Mouse (Mus musculus): ENCODE data around the gene Trim21. TPM values are rescaled to one million over a fixed set of nuclear protein-coding genes. Genes with fewer than 3 reads are reported as not detected.

The Trim21 gene
- polyA plus RNA-seq, 1 experiment from 2014 or later, result 0.76 TPM

- no peak for DNase-seq (ENCODE audit: low spot score)
- TF ChIP-seq CTCF (IDR thresholded peaks at IDR 0.05), result no peak
- TF ChIP-seq EP300 (IDR thresholded peaks at IDR 0.05), result no peak
- H3K4me3 ChIP-seq (ENCODE audit: low read depth, low read length), result no peak within 1 kb of the TSS
- H3K4me2 ChIP-seq (replicated peaks; ENCODE audit: low read depth, low read length), result no peak within 1 kb of the TSS
- no peak for ATAC-seq
- H3K36me3 ChIP-seq (ENCODE audit: insufficient read depth, low read length), result no peaks in the 10 kb centered on the region
- no peaks in the 10 kb centered on the region for H3K9me3 ChIP-seq (ENCODE audit: low read length)
- H3K4me1 ChIP-seq (ENCODE audit: insufficient read depth, low read depth, low read length), result no peaks in the 10 kb centered on the region
- no peak within 1 kb of the TSS for H3K27ac ChIP-seq (ENCODE audit: low read length)
- H3K27me3 ChIP-seq (replicated peaks; ENCODE audit: insufficient read depth, low read length), result no peaks in the 10 kb centered on the region
- WGBS, result 82% methylated on average over 8 of the region's 8 CpGs
- H3K9ac ChIP-seq (replicated peaks; ENCODE audit: low read depth), result no peak within 1 kb of the TSS
These were observed 5.9 kb upstream of the Trim21 start, which contains the start of gene Olfr550 for GRCm38 (mm10) chr7:102571142-102571541. TSS of gene Olfr550 (plus strand) at chr7:102571442.

- H3K4me2 ChIP-seq (replicated peaks; ENCODE audit: low read depth, low read length), result no peak overlapping the region
- H3K27ac ChIP-seq (ENCODE audit: low read length), result no peak overlapping the region
- 79% methylated on average over 4 of the region's 4 CpGs for WGBS
- no peaks in the 10 kb centered on the region for H3K9me3 ChIP-seq (ENCODE audit: low read length)
- H3K36me3 ChIP-seq (ENCODE audit: insufficient read depth, low read length), result 0 out of 2 replicates have a peak, but pooled peaks cover 9% of the 10 kb centered on the region
- DNase-seq (ENCODE audit: low spot score), result no peak
- H3K9ac ChIP-seq (replicated peaks; ENCODE audit: low read depth), result no peak overlapping the region
- no peak for ATAC-seq
- no peak for TF ChIP-seq EP300 (IDR thresholded peaks at IDR 0.05)
- TF ChIP-seq CTCF (IDR thresholded peaks at IDR 0.05), result peak; percentile 35
- no peaks in the 10 kb centered on the region for H3K27me3 ChIP-seq (replicated peaks; ENCODE audit: insufficient read depth, low read length)
- H3K4me3 ChIP-seq (ENCODE audit: low read depth, low read length), result no peak overlapping the region
- H3K4me1 ChIP-seq (ENCODE audit: insufficient read depth, low read depth, low read length), result no peaks in the 10 kb centered on the region; the same call in none of the 2 replicates
These were observed 933 bp upstream of the Trim21 start for GRCm38 (mm10) chr7:102566219-102566618.

- Histone ChIP-seq H3K4me2 (replicated peaks; ENCODE audit: low read depth, low read length) (no peak overlapping the region), H3K27me3 (replicated peaks; ENCODE audit: insufficient read depth, low read length) (no peaks in the 10 kb centered on the region), H3K4me3 (ENCODE audit: low read depth, low read length) (no peak overlapping the region), H3K9ac (replicated peaks; ENCODE audit: low read depth) (no peak overlapping the region), H3K27ac (ENCODE audit: low read length) (no peak overlapping the region), H3K4me1 (ENCODE audit: insufficient read depth, low read depth, low read length) (no peaks in the 10 kb centered on the region), H3K9me3 (ENCODE audit: low read length) (no peaks in the 10 kb centered on the region), H3K36me3 (ENCODE audit: insufficient read depth, low read length) (no peaks in the 10 kb centered on the region)
- TF ChIP-seq CTCF (IDR thresholded peaks at IDR 0.05) (no peak), EP300 (IDR thresholded peaks at IDR 0.05) (no peak)
- WGBS, result 72% methylated on average over 3 of the region's 3 CpGs
- DNase-seq (ENCODE audit: low spot score) (no peak), ATAC-seq (no peak)
These were observed 12.0 kb downstream of the Trim21 start for GRCm38 (mm10) chr7:102553279-102553678.

GRCm38 (mm10) chr7:102549570-102549969 lies 15.7 kb downstream of the Trim21 start, which contains the start of gene Olfr549:
TSS of gene Olfr549 (plus strand) at chr7:102549870.
- no peak for DNase-seq (ENCODE audit: low spot score)
- 82% methylated on average over 3 of the region's 3 CpGs for WGBS
- Histone ChIP-seq H3K27ac (ENCODE audit: low read length) (no peak within 1 kb of the TSS), H3K9ac (replicated peaks; ENCODE audit: low read depth) (no peak within 1 kb of the TSS), H3K27me3 (replicated peaks; ENCODE audit: insufficient read depth, low read length) (no peaks in the 10 kb centered on the region), H3K4me2 (replicated peaks; ENCODE audit: low read depth, low read length) (no peak within 1 kb of the TSS), H3K4me1 (ENCODE audit: insufficient read depth, low read depth, low read length) (no peaks in the 10 kb centered on the region), H3K4me3 (ENCODE audit: low read depth, low read length) (no peak within 1 kb of the TSS), H3K9me3 (ENCODE audit: low read length) (no peaks in the 10 kb centered on the region), H3K36me3 (ENCODE audit: insufficient read depth, low read length) (no peaks in the 10 kb centered on the region)
- TF ChIP-seq EP300 (IDR thresholded peaks at IDR 0.05), result no peak
- TF ChIP-seq CTCF (IDR thresholded peaks at IDR 0.05), result no peak
- no peak for ATAC-seq

- ATAC-seq, result no peak
These were observed 24.0 kb downstream of the Trim21 start for GRCm38 (mm10) chr7:102541251-102541650.

GRCm38 (mm10) chr7:102540596-102540995 lies 24.7 kb downstream of the Trim21 start, which contains the start of gene Olfr548-ps1:
TSS of gene Olfr548-ps1 (plus strand) at chr7:102540896.
- no peak for TF ChIP-seq EP300 (IDR thresholded peaks at IDR 0.05)
- no peak for TF ChIP-seq CTCF (IDR thresholded peaks at IDR 0.05)
- H3K27me3 ChIP-seq (replicated peaks; ENCODE audit: insufficient read depth, low read length), result no peaks in the 10 kb centered on the region
- WGBS, result 81% methylated on average over 2 of the region's 2 CpGs
- ATAC-seq (no peak), DNase-seq (ENCODE audit: low spot score) (no peak)
- H3K4me2 ChIP-seq (replicated peaks; ENCODE audit: low read depth, low read length), result no peak within 1 kb of the TSS
- no peaks in the 10 kb centered on the region for H3K36me3 ChIP-seq (ENCODE audit: insufficient read depth, low read length)
- no peaks in the 10 kb centered on the region for H3K9me3 ChIP-seq (ENCODE audit: low read length)
- no peak within 1 kb of the TSS for H3K4me3 ChIP-seq (ENCODE audit: low read depth, low read length)
- no peak within 1 kb of the TSS for H3K9ac ChIP-seq (replicated peaks; ENCODE audit: low read depth)
- no peak within 1 kb of the TSS for H3K27ac ChIP-seq (ENCODE audit: low read length)
- no peaks in the 10 kb centered on the region for H3K4me1 ChIP-seq (ENCODE audit: insufficient read depth, low read depth, low read length)

More at GRCm38 (mm10) chr7:102541251-102541650, 24.0 kb downstream of the Trim21 start:
- Histone ChIP-seq H3K4me3 (ENCODE audit: low read depth, low read length) (no peak overlapping the region), H3K27me3 (replicated peaks; ENCODE audit: insufficient read depth, low read length) (no peaks in the 10 kb centered on the region), H3K36me3 (ENCODE audit: insufficient read depth, low read length) (no peaks in the 10 kb centered on the region), H3K4me2 (replicated peaks; ENCODE audit: low read depth, low read length) (no peak overlapping the region), H3K9ac (replicated peaks; ENCODE audit: low read depth) (no peak overlapping the region), H3K9me3 (ENCODE audit: low read length) (no peaks in the 10 kb centered on the region), H3K27ac (ENCODE audit: low read length) (no peak overlapping the region), H3K4me1 (ENCODE audit: insufficient read depth, low read depth, low read length) (no peaks in the 10 kb centered on the region)
- DNase-seq (ENCODE audit: low spot score), result no peak
- TF ChIP-seq EP300 (IDR thresholded peaks at IDR 0.05), result no peak
- no peak for TF ChIP-seq CTCF (IDR thresholded peaks at IDR 0.05)
- whole genome bisulfite sequencing, result 38% methylated on average over 3 of the region's 3 CpGs

- ATAC-seq (no peak), DNase-seq (ENCODE audit: low spot score) (no peak)
- Histone ChIP-seq H3K4me1 (ENCODE audit: insufficient read depth, low read depth, low read length) (no peaks in the 10 kb centered on the region), H3K36me3 (ENCODE audit: insufficient read depth, low read length) (no peaks in the 10 kb centered on the region), H3K27me3 (replicated peaks; ENCODE audit: insufficient read depth, low read length) (no peaks in the 10 kb centered on the region), H3K9me3 (ENCODE audit: low read length) (no peaks in the 10 kb centered on the region), H3K9ac (replicated peaks; ENCODE audit: low read depth) (no peak within 1 kb of the TSS), H3K4me3 (ENCODE audit: low read depth, low read length) (no peak within 1 kb of the TSS), H3K27ac (ENCODE audit: low read length) (no peak within 1 kb of the TSS), H3K4me2 (replicated peaks; ENCODE audit: low read depth, low read length) (no peak within 1 kb of the TSS)
- TF ChIP-seq EP300 (IDR thresholded peaks at IDR 0.05) (no peak), CTCF (IDR thresholded peaks at IDR 0.05) (no peak)
- 71% methylated on average over 1 of the region's 1 CpGs for WGBS
These were observed 30.8 kb downstream of the Trim21 start, which contains the start of gene Olfr547 for GRCm38 (mm10) chr7:102534449-102534848. TSS of gene Olfr547 (plus strand) at chr7:102534749.
